Mouse (Mus musculus): Measurements from ENCODE around the gene 4930579G24Rik. TPM values are rescaled to one million over a fixed set of nuclear protein-coding genes. Genes with fewer than 3 reads are reported as not detected.

The 4930579G24Rik gene
- total RNA-seq, 2 experiments from 2014 or later, result 16.3 to 19.0 TPM

- ATAC-seq (replicated peaks; ENCODE audit: low FRiP score, low TSS enrichment, poor library complexity, severe bottlenecking), result no peak
Measured at GRCm38 (mm10) chr3:79676411-79676810, 47.5 kb downstream of the 4930579G24Rik start.

Other genes starting within 250 kb of the 4930579G24Rik start
- 23.2 and 27.8 TPM in 2 replicates for gene Fnip2, start 61.3 kb upstream of the 4930579G24Rik start, total RNA-seq (2014; fragmentation: Nextera tagmentation)
- 12.8 and 15.8 TPM in 2 replicates for gene Fnip2, start 61.3 kb upstream of the 4930579G24Rik start, total RNA-seq (2017)
- 230 and 245 TPM in 2 replicates for gene Ppid, start 37.7 kb upstream of the 4930579G24Rik start, total RNA-seq (2014; fragmentation: Nextera tagmentation)
- 347 and 498 TPM in 2 replicates for gene Ppid, start 37.7 kb upstream of the 4930579G24Rik start, total RNA-seq (2017)
- 44.0 and 48.6 TPM in 2 replicates for gene Etfdh, start 421 bp downstream of the 4930579G24Rik start, total RNA-seq (2014; fragmentation: Nextera tagmentation)
- gene Etfdh, start 421 bp downstream of the 4930579G24Rik start, total RNA-seq (2017), result 90.8 and 92.1 TPM in 2 replicates
- gene Rxfp1, start 108.8 kb downstream of the 4930579G24Rik start, total RNA-seq (2014; fragmentation: Nextera tagmentation), result not detected in 2 replicates
- gene Rxfp1, start 108.8 kb downstream of the 4930579G24Rik start, total RNA-seq (2017), result not detected in 2 replicates
- gene Tmem144, start 223.7 kb downstream of the 4930579G24Rik start, total RNA-seq (2014; fragmentation: Nextera tagmentation), result not detected in 2 replicates
- 0.30 TPM in 1 of 2 replicates, not detected in the other for gene Tmem144, start 223.7 kb downstream of the 4930579G24Rik start, total RNA-seq (2017)

All from megakaryocyte-erythroid progenitor cell, adult 5-6 weeks (primary cell).